Comparison of ENCODE assay signal across 16 mouse cellular contexts in genomic region chr9:13697041-13697811, GRCm38 (mm10). TPM values are rescaled to one million over a fixed set of nuclear protein-coding genes. Genes with fewer than 3 reads are reported as not detected.
DNase-seq lines count a peak whose midpoint lies in the region; TF ChIP-seq lines count a peak whose summit lies in the region.
"Had no signal": no experiment of that assay in that cellular context is flagged by ENCODE, and none has a peak within 500 bp of the region (broad histone marks: within the 10 kb centered on the region; RNA-seq: fewer than 3 reads in every experiment).

No protein-coding gene starts in this region.

- H3K4me1 ChIP-seq in heart, embryonic 10.5 days = peaks cover 22% of the 10 kb centered on the region
- peaks cover 6% of the 10 kb centered on the region; the same call in 1 of the 2 replicates for H3K4me1 ChIP-seq in embryonic fibroblast, embryonic 13.5 days (ENCODE audit: control insufficient read depth, insufficient read depth, low read length)

- intact Hi-C loops in heart, postnatal 14 days (cut with DNase I) = no loop called here
- intact Hi-C loops in left cerebral cortex, postnatal 4 days (cut with DNase I) = no loop called here

- no peaks in the 10 kb centered on the region for H3K36me3 ChIP-seq in heart, embryonic 10.5 days
- H3K36me3 ChIP-seq: G1E had no signal

- 0 out of 2 replicates have a peak overlapping the region, but pooled peaks have one; percentile 2 for H3K27ac ChIP-seq in heart, embryonic 10.5 days
- peak overlapping the region; percentile 39; the same call in 1 of the 2 replicates for H3K27ac ChIP-seq in embryonic fibroblast, embryonic 13.5 days (ENCODE audit: insufficient read depth, low read length)
- H3K27ac ChIP-seq: forebrain, embryonic 15.5 days; heart, embryonic 13.5 days; liver, embryonic 14.5 days had no signal

- WGBS in heart, embryonic 10.5 days = 82% methylated on average over 4 of the region's 4 CpGs

- DNase-seq in heart, embryonic 10.5 days (ENCODE audit: low spot score) = no peak
- DNase-seq in heart, postnatal 14 days = no peak
- DNase-seq in 3134 (ENCODE audit: extremely low read depth, insufficient read length, low spot score) = peak; percentile 44
- peak; percentile 33 for DNase-seq in Muller cell, postnatal 12 days (ENCODE audit: inconsistent ontology term)
- DNase-seq in cerebellum, adult 9-10 months = no peak
- DNase-seq in left cerebral cortex, postnatal 4 days = no peak
- no peak for DNase-seq in kidney, adult 9 months
- DNase-seq: adrenal gland, postnatal 10 days; cerebellum, adult 2 months; kidney, adult 18-20 months; thymus, postnatal 4 days had no signal

- H3K4me3 ChIP-seq in heart, embryonic 10.5 days = no peak overlapping the region
- H3K4me3 ChIP-seq in embryonic fibroblast, embryonic 13.5 days (ENCODE audit: insufficient read depth, low read length) = no peak overlapping the region
- H3K4me3 ChIP-seq: forebrain, embryonic 15.5 days; heart, embryonic 13.5 days had no signal

- H3K27me3 ChIP-seq in heart, embryonic 10.5 days (ENCODE audit: insufficient read depth, poor library complexity, severe bottlenecking) = no peaks in the 10 kb centered on the region
- H3K27me3 ChIP-seq: forebrain, embryonic 15.5 days; heart, embryonic 13.5 days had no signal

- no peak for TF ChIP-seq POLR2A in embryonic fibroblast, embryonic 13.5 days (IDR thresholded peaks at IDR 0.05; ENCODE audit: low read depth, low read length)

- no peaks in the 10 kb centered on the region for H3K9me3 ChIP-seq in heart, embryonic 10.5 days
- H3K9me3 ChIP-seq: forebrain, embryonic 15.5 days; G1E; heart, embryonic 13.5 days had no signal

- TF ChIP-seq CTCF in embryonic fibroblast, embryonic 13.5 days (IDR thresholded peaks at IDR 0.05; ENCODE audit: borderline replicate concordance, insufficient read depth, low read length) = no peak

RNA-seq across cellular contexts. Expression of gene Mtmr2, which starts 51.0 kb away (rescaled TPM):
- 58.3 and 62.1 TPM in 2 replicates for polyA plus RNA-seq in heart, embryonic 10.5 days (2016; fragmentation: Nextera tagmentation; extraction: Ambion mirVana)
- 10 to 100 TPM; 27.2 to 30.7 TPM for total RNA-seq in heart, postnatal 14 days (2021)
- 70.0 and 80.8 TPM in 2 replicates for polyA plus RNA-seq in embryonic fibroblast, embryonic 13.5 days (2011; ENCODE audit: insufficient read length, low read depth, missing spikeins)
- 10 to 100 TPM; 45.1 to 46.0 TPM for total RNA-seq in left cerebral cortex, postnatal 4 days (2021)

Comparison
In these comparisons a context has a peak if more than half of its experiments do, and no peak if none do; other contexts are left out.
1. DNase-seq: peak in 3134 (single experiment) and Muller cell, postnatal 12 days (single experiment); none in heart, embryonic 10.5 days (single experiment), heart, postnatal 14 days (0 of 2), cerebellum, adult 9-10 months (single experiment), left cerebral cortex, postnatal 4 days (single experiment) and kidney, adult 9 months (single experiment).